Mouse (Mus musculus) testis, adult 2 months (tissue): ENCODE measurements at regions not wholly inside any gene's neighbourhood (a gene's known extent, or its start where the extent isn't known, plus 50 kb on each side); places are given as distances from the start of the nearest gene placed in this dataset.

Source experiments
- CTCF ChIP-seq: fragments of 200-500 bp; IDR thresholded peaks from 2 replicates; pipeline ENCODE4 v1.5.1; 2012; ENCODE audit warnings: low read depth, mild to moderate bottlenecking, inconsistent platforms, low read length, moderate library complexity; ENCODE audit not compliant: control insufficient read depth, insufficient read depth, insufficient replicate concordance
- POLR2A ChIP-seq: fragments of 200-500 bp; IDR thresholded peaks from 2 replicates; pipeline ENCODE4 v1.6.1; 2012; ENCODE audit warnings: low read depth, mild to moderate bottlenecking, inconsistent platforms, low read length, moderate library complexity; ENCODE audit not compliant: control insufficient read depth

- TF ChIP-seq POLR2A (no peak), CTCF (no peak)
These were observed 121.8 kb upstream of the Zfand5 start for GRCm38 (mm10) chr19:21150241-21150640.
